Mouse (Mus musculus) G1E (cell line): ENCODE measurements around the gene Hs3st3a1. TPM values are rescaled to one million over a fixed set of nuclear protein-coding genes. Genes with fewer than 3 reads are reported as not detected.

Experiments
- ATAC-seq: 2 replicates; pipeline ENCODE4 v1.8.0; 2016; ENCODE audit warnings: mild to moderate bottlenecking; ENCODE audit not compliant: insufficient number of reproducible peaks, poor library complexity, low FRiP score, severe bottlenecking; ENCODE audit errors: extremely low read depth
- DNase-seq: peaks from one replicate; pipeline ENCODE4 v3.0.0; 2012; ENCODE audit warnings: low spot score
- H3K27me3 ChIP-seq: 2 replicates; pipeline ENCODE4 v1.6.1; 2012; ENCODE audit warnings: mild to moderate bottlenecking, low read length, inconsistent platforms; ENCODE audit not compliant: insufficient read depth
- H3K36me3 ChIP-seq: replicated peaks from 2 replicates; pipeline ENCODE3; 2012; ENCODE audit warnings: mild to moderate bottlenecking, inconsistent platforms
- H3K4me1 ChIP-seq: 2 replicates; pipeline ENCODE4 v1.6.1; 2012; ENCODE audit warnings: low read depth, low read length, inconsistent platforms, mixed read lengths; ENCODE audit not compliant: insufficient read depth
- H3K4me3 ChIP-seq: 2 replicates; pipeline ENCODE4 v1.5.1; 2012; ENCODE audit warnings: low read depth, mild to moderate bottlenecking, inconsistent platforms, low read length, moderate library complexity, mixed read lengths
- H3K9me3 ChIP-seq: replicated peaks from 2 replicates; pipeline ENCODE4 v1.6.1; 2012; ENCODE audit warnings: inconsistent platforms
- CTCF ChIP-seq: IDR thresholded peaks from 2 replicates; pipeline ENCODE4 v1.5.1; 2012; ENCODE audit warnings: low read depth, low read length, inconsistent platforms, mixed read lengths
- GATA1 ChIP-seq: IDR thresholded peaks from 2 replicates; pipeline ENCODE4 v1.6.1; 2012; ENCODE audit warnings: borderline replicate concordance, low read length, inconsistent platforms, mixed read lengths
- GATA2 ChIP-seq: IDR thresholded peaks from 2 replicates; pipeline ENCODE4 v1.6.1; 2012; ENCODE audit warnings: low read depth, low read length, inconsistent platforms, borderline replicate concordance
- POLR2AphosphoS5 ChIP-seq: IDR thresholded peaks from 2 replicates; pipeline ENCODE4 v1.6.1; 2012; ENCODE audit warnings: low read depth, low read length, inconsistent platforms; ENCODE audit not compliant: insufficient replicate concordance
- TAL1 ChIP-seq: conservative IDR thresholded peaks from 2 replicates; pipeline ENCODE4 v1.6.1; 2012; ENCODE audit warnings: low read depth, low read length, inconsistent platforms, mixed read lengths
- polyA plus RNA-seq: library from polyadenylated mRNA; stranded (reverse); fragments of >175 nt; gene quantifications from 2 replicates; pipeline ENCODE4 v1.2.3, GENCODE M21; 2012
- total RNA-seq, 2 experiments: library from RNA; stranded (forward) in 1 of 2; stranded (reverse) in 1 of 2; fragments of 200-1000 nt in 1 of 2; fragments of >200 nt in 1 of 2; fragmentation: Nextera tagmentation in 1 of 2; gene quantifications; 2 replicates each; pipeline ENCODE4 v1.2.3; 2014 to 2017

The Hs3st3a1 gene
- total and polyA plus RNA-seq, 3 experiments: 0.05 TPM; not detected in 2

DNA sequence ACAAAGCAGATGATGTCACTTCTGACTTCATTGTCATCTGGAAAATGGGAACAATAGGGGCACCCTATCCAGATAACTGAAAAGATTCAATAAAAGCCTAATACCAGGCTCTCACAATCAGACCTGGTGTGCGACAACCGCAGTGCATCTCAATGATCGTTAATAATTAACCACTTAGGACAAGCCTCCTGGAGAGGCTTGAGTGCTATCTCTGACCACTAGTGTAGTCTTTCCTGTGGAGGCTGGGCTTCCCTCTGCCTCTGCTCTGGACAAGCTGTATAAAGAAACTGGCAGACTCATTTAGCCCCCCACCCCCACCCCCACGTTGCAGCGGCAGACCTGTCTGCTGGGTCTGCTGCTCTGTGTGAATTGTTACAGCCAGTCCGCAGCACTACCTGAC, 107.2 kb downstream of the Hs3st3a1 start:
- Histone ChIP-seq H3K4me3 (no peak overlapping the region), H3K36me3 (no peaks in the 10 kb centered on the region), H3K4me1 (no peaks in the 10 kb centered on the region), H3K9me3 (no peaks in the 10 kb centered on the region), H3K27me3 (0 out of 2 replicates have a peak, but pooled peaks cover 4% of the 10 kb centered on the region)
- DNase-seq (no peak), ATAC-seq (no peak)
- no peak for TF ChIP-seq GATA1
- TF ChIP-seq POLR2AphosphoS5: no peak
- TF ChIP-seq CTCF: no peak
- no peak for TF ChIP-seq GATA2
- TF ChIP-seq TAL1: no peak

GRCm38 (mm10) chr11:64543181-64543641, 108.1 kb downstream of the Hs3st3a1 start:
- H3K9me3 ChIP-seq: no peaks in the 10 kb centered on the region
- no peak for DNase-seq
- TF ChIP-seq POLR2AphosphoS5 (no peak), GATA2 (no peak), GATA1 (no peak), CTCF (no peak), TAL1 (no peak)
- ATAC-seq: no peak
- no peaks in the 10 kb centered on the region for H3K36me3 ChIP-seq
- H3K4me1 ChIP-seq: no peaks in the 10 kb centered on the region
- no peak overlapping the region for H3K4me3 ChIP-seq
- H3K27me3 ChIP-seq: 0 out of 2 replicates have a peak, but pooled peaks cover 4% of the 10 kb centered on the region

DNA sequence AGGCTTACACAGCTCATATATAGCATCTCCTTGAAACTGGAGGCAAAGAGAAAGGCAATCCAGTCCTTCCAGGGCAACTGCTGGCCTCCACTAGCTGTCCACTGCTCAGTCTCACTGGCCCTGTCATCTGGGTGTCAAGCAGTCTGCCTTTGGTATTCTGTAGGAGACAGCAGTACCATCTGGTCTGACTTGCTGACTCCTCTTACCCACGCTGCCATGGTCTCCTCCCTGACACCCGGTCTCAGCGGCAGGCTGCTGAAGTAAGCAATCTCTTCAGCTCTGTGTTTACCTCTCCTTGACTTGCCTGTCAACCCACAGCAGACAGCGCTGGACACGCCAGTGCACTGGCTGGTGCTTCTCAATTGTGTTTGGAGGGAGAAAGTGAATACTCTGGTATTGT, 109.1 kb downstream of the Hs3st3a1 start:
- ATAC-seq (no peak), DNase-seq (no peak)
- TF ChIP-seq CTCF: no peak
- Histone ChIP-seq H3K27me3 (0 out of 2 replicates have a peak, but pooled peaks cover 4% of the 10 kb centered on the region), H3K36me3 (no peaks in the 10 kb centered on the region), H3K9me3 (no peaks in the 10 kb centered on the region), H3K4me1 (no peaks in the 10 kb centered on the region), H3K4me3 (no peak overlapping the region)

GRCm38 (mm10) chr11:64549380-64549779, 114.2 kb downstream of the Hs3st3a1 start:
- ATAC-seq: no peak
- H3K36me3 ChIP-seq: no peaks in the 10 kb centered on the region

DNA sequence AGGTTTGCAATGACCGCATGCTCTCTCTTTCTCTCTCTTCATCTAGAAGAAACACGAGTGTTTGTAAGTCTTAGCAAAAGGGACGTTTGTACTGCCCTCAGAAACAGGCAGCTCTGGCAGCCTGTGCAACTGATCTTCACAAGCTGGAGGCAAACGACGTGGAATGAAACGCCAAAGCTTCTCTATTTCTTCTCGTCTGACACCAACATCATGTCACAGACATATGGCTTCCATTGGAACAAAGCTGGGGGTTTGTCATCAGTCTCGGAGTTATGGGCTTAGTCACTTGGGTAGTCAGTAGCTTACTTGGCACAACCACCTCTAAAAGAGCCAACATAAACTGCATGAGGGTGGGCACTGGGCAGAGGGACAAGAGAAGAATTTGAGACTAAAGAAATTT, 114.8 kb downstream of the Hs3st3a1 start:
- H3K4me1 ChIP-seq: no peaks in the 10 kb centered on the region
- DNase-seq (no peak), ATAC-seq (no peak)
- TF ChIP-seq TAL1 (no peak), POLR2AphosphoS5 (no peak), GATA1 (no peak), GATA2 (no peak), CTCF (no peak)
- H3K4me3 ChIP-seq: no peak overlapping the region
- no peaks in the 10 kb centered on the region for H3K36me3 ChIP-seq
- H3K27me3 ChIP-seq: 0 out of 2 replicates have a peak, but pooled peaks cover 4% of the 10 kb centered on the region
- no peaks in the 10 kb centered on the region for H3K9me3 ChIP-seq

More at GRCm38 (mm10) chr11:64549380-64549779, 114.2 kb downstream of the Hs3st3a1 start:
- Histone ChIP-seq H3K4me3 (no peak overlapping the region), H3K4me1 (no peaks in the 10 kb centered on the region), H3K9me3 (no peaks in the 10 kb centered on the region), H3K27me3 (0 out of 2 replicates have a peak, but pooled peaks cover 4% of the 10 kb centered on the region)
- TF ChIP-seq GATA2: no peak
- no peak for TF ChIP-seq GATA1
- no peak for TF ChIP-seq CTCF
- TF ChIP-seq TAL1: no peak
- no peak for TF ChIP-seq POLR2AphosphoS5
- DNase-seq: no peak

DNA sequence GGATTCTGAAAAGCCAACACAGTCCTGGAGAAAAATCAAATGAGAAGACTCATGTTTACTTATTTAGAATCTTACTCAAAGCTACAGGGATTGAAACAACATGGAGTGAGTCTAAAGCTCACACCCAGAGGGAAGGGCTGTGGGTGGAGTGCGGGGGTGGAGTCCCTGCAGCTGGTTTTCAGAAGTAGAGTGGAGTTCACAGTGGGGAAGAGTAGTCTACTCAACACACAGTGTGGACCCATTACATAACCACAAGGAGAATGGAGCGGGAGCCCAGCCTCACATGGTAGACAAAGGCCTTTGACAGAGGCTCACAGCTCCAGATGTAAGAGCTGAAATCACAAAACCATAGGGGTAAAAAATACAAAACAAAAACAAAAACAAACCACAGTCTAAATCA, 123.2 kb downstream of the Hs3st3a1 start:
- no peak for ATAC-seq
- Histone ChIP-seq H3K4me3 (no peak overlapping the region), H3K9me3 (no peaks in the 10 kb centered on the region), H3K27me3 (no peaks in the 10 kb centered on the region), H3K4me1 (no peaks in the 10 kb centered on the region), H3K36me3 (no peaks in the 10 kb centered on the region)
- DNase-seq: no peak
- no peak for TF ChIP-seq TAL1
- TF ChIP-seq CTCF: no peak
- no peak for TF ChIP-seq POLR2AphosphoS5
- TF ChIP-seq GATA2: no peak
- no peak for TF ChIP-seq GATA1
